Mouse (Mus musculus) c-Kit-negative CD71-positive TER-119-positive erythroid progenitor cells, embryonic 14.5 days (primary cell): ENCODE data around the gene S100a3.

Experiments
- DNase-seq: peaks from one replicate; pipeline ENCODE4 v3.0.0-alpha.2; 2013; ENCODE audit warnings: low read depth, low spot score

S100a3 gene

DNA sequence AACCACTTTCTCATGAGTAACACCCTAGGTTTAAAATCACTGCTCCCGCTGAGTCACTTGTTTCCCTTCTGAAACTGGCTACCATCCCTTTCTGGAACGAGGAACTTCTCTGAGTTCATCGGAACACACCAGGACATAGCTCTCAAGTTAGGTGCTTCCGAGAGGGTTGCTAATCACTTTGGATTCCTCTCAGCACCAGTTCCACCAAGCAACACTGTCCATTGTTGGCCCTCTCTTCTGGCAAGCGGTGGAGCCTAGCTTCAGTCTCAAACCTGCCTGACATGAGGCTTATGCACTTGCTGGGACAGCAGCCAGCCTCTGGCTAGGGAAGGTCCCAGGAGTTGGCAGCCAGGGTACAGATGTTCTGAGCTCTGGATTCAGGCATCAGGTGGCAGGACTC, 14.3 kb downstream of the S100a3 start:
- no peak for DNase-seq

DNA sequence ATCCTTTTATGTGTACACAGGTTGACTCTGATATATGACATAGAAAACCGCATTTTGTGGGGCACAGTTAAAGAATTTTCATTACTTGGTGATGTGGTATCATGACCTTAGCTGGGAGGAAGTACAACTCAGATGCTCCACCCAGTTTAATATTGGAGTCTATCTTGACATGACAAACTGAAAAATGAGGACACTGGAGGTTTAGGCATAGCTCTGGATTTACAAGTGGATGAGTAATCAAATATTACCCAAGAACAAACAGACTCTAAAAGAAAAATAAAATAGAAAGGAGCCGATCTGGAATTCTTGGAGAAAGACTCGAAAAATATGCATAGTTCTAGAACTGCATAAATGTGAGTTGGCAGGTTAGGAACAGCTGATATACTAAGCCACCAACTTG, 14.9 kb downstream of the S100a3 start:
- no peak for DNase-seq

DNA sequence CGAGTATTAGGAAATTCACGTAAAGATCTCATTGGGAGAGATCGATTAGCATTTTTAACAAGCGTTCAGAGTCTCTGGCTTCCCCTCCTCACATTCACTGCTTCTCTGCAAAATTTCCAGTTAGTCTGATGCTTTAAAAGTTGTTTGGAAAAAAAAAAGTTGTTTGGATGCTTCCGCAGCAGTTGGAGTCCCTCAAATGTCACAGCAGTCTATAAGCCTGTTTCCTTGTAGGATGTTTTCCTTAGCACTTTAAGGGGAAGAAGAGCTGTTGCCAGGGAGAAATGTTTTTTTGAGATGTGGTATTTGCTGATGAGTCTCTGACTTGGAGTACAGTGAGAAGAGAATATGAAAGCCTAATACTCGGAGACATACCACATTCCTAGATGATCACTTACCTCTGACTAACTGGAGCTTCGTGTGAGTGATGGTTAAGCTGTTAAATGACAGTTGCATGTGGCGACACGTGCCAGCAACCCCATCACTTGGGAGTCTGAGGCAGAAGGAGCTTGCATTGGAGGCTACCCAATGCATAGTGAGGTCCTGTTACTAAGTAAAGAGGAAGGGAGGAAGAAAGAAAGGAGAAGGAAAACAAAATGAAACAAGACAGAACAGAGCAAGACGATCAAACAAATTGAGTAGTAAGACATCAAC, 16.1 kb downstream of the S100a3 start:
- DNase-seq: no peak

DNA sequence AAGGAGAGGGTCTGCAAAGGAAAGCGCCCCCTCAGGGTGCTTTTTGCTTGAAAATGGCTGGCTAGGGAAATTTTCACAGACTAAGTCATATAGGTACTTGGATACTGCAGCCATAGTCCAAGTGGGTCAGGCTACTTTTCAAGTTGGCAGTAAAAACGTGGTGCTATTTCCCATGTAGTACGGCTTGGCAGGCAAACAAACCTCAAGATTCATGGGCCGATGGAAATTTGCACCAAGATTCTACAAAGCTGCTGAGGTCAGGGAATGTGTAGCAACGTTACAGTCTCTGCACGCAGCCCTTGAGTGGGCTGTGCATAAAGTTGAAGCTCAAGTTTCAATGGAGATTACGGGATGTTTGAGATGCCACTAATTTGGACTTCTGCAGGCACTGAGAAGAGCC, 19.1 kb downstream of the S100a3 start:
- no peak for DNase-seq

DNA sequence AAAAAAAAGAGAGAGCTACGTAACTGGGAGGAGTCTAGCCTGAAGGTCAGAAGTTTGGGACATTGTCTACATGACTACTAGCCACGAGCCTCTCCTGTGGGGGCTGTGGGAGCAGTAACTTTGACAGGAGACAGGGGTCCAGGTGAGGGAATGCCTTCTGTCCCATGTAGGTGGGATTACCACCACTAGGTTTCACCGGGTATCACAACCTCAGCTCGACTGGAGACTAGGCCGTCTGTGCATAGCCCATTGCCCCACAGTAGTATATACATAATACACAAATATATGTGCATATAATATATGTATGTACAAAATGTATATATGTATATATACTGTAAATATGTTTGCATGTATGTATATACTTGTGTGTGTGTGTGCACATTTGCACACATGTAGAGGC, 20.8 kb downstream of the S100a3 start:
- no peak for DNase-seq

DNA sequence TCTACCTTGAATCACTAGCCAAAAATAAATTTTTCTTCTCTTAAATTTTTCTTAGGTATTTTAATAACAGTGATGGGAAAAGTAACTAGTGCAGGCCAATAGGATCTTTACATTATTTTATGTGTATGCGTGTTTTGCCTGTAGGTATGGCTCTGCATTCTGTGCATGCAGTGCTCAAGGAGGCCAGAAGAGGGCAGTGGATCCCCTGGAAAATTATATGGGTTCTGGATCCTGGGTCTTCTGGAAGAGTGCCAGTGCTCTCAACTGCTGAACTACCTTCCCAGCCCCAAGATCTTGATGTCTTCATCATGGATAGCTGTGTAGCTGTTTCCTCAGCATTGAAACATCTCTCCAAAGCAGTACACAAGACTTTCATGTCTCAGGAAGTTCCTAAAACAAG, 21.8 kb downstream of the S100a3 start:
- DNase-seq: no peak

DNA sequence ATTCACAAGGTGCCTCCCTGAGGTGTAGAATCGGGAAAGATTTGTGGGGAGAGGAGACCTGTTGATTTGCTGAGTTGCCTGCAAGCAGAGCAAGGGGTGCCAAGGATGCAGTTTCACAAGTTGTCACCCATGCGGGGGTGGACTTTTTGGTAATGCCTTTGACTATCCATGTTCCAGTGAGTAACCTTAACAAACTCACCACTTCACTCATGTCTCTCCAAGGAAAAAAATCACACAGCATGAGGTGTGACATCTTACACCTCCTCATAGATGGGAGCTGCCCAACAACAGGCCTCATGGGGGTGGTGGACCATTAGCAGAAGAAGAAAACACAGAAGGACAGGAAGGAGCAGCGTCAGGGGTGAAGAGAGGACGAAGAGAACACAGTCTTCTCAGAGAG, 22.2 kb downstream of the S100a3 start:
- no peak for DNase-seq

DNA sequence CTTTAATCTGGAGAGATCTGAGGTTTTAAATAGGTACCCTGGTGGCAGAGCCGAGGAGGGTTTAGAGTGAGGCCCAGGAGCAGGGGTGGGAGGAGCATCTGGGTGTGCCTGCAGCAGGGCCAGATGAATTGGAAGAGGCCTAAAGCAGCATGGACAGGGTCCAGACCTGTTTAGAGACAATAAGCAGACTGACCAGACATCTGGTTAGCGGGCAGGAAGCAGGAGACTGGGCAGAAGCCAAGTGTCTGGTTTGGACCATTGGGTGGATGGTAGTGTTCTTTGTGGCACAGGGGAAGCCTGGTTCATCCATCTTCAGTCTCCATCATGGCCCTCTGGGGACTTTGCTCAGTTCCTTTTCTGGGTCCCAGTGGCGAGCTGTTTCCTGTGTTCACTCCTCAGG, 23.5 kb downstream of the S100a3 start:
- DNase-seq: no peak

DNA sequence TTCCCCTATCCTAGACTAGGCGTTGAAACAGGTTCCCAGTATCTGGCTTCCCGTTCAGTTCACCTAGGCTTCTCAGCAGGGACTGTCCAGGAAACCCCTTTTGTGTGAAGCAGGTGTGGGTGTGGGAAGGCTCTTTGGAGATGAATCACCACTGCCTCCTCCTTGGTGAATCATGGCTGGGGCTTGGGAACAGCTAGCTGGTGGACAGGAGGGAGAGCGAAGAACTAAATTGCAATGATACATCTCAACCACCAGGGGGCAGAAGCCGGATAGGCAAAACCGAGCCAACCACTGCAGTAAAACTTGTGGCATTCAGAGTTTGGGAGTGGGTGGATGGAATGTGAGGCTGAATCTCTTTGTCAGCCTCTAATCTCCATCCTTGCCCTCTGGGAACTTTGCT, 25.2 kb downstream of the S100a3 start:
- DNase-seq: peak; percentile 31

DNA sequence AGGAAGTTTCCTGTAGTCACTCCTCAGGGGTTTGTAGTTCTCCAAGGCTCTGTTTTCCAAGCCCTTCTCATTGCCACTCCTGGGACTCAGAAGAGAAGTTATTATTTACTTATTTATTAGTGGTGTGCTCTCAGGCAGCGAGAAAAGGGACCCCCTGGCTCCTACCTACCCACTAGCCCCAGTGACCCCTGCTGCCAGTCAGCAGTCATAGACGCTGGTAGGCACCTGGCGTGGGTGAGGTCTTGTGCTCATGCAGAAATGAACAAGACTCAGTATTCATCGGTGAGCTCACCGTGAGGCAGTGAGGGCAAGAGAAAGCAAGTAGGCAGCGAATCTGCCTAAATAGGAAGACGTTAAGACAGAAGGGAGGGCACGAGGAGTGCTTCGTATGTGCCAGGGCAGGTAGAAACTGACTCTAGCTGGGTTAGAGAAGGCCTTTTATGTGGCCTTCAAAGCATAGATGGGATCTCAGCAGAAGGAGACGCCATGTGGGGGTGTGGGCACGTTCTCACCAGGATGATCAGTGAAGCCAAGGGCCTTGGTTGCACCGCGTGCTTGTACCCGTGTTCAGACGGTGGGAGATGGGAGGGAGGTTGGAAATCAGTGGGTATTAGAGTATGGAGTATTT, 25.8 kb downstream of the S100a3 start:
- no peak for DNase-seq

DNA sequence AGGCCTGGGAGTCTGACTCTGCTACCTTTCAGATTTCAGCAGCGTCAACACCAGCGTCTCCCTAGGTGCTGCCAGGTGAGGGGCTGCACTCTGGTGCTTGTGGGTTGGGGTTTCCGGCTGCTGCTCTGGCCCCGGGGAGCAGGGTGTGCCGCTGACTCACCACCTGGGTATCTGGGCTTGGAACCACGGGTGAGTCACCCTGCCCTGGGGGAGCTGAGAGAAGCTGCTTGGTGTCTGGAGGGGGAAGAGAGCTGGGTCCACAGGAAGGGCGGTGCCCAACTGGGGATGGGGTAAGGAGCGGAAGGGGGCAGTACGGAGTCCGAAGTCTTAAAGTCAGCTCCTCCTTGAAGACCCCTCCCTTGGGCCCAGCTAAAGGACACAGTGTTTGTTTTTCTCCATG, 26.5 kb downstream of the S100a3 start:
- no peak for DNase-seq

DNA sequence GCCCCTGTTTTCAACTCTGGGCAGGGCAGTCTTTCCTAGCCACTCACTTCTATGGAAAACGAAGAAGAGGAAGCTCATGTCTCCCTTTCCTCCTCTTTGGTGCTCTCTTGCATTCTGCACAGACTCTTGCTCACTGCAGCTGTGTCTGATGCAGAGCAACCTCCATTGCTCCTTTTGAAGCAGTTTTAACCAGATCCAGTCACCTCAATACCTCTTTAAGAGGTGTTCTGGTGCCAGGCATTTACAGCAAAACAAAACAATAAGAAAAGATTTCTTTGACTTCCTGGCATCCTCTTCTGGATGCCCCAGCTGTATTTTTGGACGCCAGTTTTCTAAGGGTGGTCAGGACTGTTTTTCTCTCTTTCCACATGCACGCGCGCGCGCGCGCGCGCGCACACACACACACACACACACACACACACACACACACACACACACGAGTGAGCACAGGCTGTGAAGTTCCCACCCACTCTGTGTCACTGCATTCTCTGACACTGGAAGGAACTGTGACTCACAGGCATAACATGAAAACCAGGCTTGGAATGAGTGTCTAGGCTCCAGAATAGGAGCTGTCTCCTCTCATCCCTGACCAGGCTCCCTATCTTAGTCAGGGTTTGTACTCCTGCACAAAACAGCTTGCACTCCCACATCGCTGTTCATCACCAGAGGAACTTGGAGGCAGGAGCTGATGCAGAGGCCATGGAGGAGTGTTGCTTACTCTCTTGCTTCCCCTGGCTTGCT, 27.2 kb downstream of the S100a3 start:
- DNase-seq: no peak

DNA sequence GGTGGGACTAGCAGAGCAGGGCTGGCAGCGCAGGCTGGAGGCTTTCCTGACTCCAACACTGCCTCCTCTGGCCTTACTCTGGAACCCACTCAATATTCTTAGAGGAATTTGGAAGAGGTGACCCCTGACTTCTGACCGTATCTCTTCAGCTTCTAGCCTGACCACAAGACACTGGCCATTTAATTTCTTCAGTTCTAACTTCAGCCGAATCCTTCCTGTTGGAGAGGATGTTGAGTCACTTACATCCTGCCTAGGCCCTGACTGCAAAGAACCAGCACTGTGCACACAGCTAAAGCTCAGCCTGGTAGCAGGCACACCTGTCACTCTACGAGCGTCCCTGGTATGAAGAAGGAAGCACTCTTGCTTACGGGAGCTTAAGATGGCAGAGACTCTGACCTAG, 29.0 kb downstream of the S100a3 start:
- no peak for DNase-seq

DNA sequence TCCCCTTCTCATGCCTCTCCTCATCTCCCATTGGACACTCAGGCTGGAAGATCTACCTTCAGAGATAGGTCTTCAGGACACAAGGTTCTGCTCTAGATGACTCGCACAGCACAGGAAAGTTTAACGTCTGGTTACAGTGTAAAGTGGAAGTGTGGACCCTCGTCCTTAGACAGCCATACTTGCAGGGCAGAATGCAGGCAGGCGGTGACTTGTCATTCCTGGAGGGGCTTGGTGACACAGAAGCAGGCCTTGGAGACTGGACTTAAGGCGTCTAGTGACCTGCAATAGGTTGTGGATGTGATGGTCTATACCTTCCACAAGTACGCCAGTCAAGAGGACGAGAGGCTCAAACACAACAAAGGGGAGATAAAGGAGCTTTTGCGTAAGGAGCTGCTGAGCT, 29.6 kb downstream of the S100a3 start, which contains the start of gene S100a2:
Gene S100a2 (plus strand): TSS at position 301 of the 400 bp plus-strand sequence.
- no peak for DNase-seq

DNA sequence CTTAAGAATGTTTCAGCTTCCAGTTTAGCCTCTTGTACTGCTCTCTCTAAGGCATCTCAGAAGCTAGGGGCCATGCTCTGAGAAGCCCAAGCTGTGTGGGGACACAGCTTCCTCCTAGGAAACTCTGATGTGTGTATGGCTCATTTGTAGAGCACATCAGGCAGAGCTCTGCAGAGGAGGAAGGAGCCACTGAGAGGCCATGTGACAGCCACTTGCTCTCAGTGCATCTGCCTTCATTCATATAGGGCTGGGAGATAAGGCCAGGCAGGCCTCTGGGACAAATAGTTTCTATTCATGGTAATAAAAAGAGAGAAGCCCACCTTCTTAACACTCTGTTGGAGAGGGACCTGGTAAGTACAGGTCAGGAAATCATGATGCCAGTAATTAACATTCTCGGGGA, 34.1 kb downstream of the S100a3 start:
- DNase-seq: no peak

DNA sequence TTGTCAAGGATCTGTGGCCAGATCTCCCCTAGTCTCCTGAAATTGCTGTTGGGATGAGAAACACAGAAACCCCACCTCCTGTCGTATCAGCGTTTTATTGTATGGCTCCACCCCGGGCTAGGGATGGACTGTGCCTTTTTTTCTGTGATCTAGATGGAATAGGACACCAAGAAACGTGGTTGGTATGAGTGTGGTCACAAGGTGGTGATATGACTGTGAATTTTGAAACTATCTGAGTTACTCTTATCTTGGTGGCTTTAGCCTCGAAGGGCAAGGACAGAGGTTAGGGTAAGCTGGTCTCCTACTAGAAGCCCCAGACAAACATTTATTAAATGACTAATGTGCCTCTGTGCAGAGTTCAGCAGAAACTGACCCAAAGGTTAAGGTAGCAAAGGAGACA, 35.2 kb downstream of the S100a3 start:
- DNase-seq: no peak

DNA sequence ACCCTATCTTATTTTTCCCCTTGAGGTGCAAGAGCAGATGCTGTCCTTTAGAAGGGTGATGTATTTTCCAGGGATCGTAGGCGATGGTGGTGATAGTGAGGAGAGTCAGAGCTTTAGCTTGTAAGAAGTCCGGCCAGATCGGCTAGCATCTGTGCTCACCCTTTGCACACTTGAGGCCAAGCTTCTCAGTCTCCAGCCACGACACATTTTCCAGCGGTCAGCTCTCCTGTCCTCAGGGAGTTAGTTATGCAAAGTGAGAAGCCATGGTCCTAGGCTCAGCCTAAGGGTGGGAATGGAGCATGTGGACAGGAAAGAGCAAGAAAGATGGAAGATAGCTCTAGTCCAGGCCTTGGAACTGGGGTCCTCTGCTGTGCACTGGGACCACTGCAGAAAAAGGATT, 36.4 kb downstream of the S100a3 start:
- DNase-seq: no peak

DNA sequence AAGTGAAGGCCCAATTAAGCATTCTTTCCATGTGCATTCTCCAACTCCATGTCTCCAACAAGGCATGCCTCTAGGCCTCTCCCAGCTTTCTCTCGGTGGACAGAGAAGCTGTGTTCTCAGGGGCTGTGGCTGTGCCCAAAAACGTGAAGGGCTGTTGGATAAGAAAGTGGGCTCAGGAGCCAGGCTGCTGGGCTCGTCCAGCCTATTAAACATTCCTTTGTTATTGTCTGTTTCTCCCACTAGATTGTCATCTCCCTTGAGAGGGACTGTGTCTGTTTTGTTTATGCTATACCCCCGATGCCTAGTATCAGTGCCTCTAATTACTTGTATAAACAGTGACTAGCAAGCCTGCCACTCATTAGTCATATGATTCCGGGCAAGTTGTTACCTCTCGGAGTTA, 37.4 kb downstream of the S100a3 start:
- no peak for DNase-seq

DNA sequence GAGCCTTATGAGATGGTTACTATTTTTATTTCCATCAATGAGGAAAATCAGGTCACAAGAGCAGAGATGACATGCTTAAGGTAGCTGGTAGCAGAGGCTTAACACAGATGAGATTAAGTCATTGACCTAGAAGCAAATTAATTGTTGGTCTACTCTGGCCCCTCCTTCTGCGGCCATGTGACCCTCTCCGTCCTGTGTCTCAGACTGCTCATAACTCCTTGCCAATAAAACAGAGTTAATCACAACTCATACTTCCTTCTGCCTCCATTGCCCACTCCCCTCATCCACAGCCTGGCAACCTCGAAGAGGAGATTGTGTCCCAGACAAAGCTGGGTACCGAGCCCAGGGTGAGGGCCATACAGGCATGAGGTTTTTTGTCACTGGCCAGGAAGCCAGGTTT, 37.8 kb downstream of the S100a3 start:
- no peak for DNase-seq

DNA sequence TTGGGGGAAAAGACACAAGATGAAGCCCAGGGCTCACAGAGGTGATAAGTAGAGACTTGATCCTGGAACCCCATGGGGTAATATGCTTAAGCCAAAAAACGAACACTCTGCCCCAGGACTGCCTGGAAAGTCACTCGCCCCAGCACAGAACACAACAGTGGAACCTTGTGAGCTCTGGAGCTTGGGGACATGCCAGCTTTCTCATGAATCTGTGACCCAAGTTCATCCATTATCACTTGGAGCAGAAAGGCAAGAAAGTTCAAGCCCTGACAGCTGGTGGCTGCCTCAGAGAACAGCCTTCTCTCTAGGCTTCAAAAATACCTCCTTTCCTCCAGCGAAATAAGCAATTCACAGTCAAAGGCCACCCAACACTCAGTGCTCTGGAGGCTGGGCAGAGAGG, 39.0 kb downstream of the S100a3 start:
- no peak for DNase-seq

DNA sequence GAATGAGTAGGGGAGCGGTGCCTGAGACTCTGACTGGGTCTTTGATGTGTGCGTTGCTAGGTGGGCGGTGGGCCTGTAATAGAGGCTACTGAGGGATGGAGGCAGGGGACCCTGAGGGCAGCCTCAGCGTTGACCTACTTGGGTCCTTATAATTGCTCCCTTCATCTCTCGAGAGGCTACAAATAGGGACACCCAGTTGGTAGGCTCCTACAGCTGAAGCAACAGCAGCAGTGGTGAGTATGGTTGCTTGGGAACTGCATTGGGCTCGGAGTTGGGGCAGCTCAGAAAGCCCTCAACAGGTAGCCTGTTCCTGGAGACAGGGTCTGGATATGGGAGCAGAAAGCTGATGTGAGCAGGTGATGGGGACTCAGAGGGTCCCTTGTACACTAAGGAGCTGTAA, 39.7 kb downstream of the S100a3 start:
- no peak for DNase-seq

DNA sequence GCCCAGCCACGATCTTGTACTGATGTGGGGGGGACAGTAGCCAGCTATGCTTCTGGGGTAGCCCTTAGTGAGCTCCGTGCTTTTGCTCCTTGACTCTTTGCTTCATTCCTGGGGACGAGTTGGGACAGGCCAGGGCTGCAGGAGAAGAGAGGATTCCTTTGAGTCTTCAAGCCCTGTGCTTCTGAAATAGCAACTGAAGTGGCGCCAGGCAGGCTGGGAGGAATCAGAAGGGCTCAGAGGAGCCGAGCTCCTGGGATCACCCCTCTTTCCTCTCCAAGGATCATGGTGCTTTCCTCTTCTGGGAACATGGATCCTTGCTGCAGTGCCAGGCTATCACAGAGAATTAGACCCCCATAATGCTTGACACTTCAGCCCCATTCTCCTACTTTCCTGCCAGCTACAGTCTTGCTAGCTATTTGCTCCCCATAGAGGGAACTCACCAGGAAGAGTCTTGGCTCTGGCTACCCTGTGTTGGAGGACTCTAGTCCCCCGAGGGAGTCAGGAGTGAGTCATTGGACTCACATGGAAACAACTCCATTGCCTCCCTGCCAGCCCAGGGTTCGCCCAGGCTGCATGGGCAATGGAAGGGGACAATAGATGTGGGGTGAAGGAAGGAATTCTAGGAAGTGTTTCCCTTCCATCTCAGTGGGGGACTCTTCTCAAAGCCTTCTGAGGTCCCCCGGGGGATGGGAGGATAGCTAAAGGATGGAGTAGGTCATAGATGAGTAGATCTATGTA, 40.2 kb downstream of the S100a3 start:
- DNase-seq: no peak
